Mouse (Mus musculus) lung, postnatal 0 days (tissue): ENCODE data around the gene Zfpm1. TPM values are rescaled to one million over a fixed set of nuclear protein-coding genes. Genes with fewer than 3 reads are reported as not detected.

Experiments
- ATAC-seq: fragments of 200-750 bp; cut with Nextera tagmentation; 2 replicates; pipeline ENCODE4 v1.8.0; 2017; ENCODE audit warnings: moderate library complexity
- DNase-seq: peaks from one replicate; pipeline ENCODE4 v3.0.0-alpha.2; 2016; ENCODE audit warnings: low spot score
- H3K27ac ChIP-seq: fragments of 300-500 bp; sonication (generic); 2 replicates; pipeline ENCODE4 v1.5.1; 2014; ENCODE audit warnings: antibody characterized with exemption, mild to moderate bottlenecking, low read length, mixed read lengths
- H3K27me3 ChIP-seq: fragments of 300-500 bp; sonication (generic); replicated peaks from 2 replicates; pipeline ENCODE4 v1.6.1; 2014; ENCODE audit warnings: low read length, mixed read lengths; ENCODE audit not compliant: insufficient read depth
- H3K36me3 ChIP-seq: fragments of 300-500 bp; sonication (generic); 2 replicates; pipeline ENCODE4 v1.6.1; 2014; ENCODE audit warnings: low read length, mixed read lengths; ENCODE audit not compliant: insufficient read depth
- H3K4me1 ChIP-seq: fragments of 300-500 bp; sonication (generic); 2 replicates; pipeline ENCODE4 v1.6.1; 2014; ENCODE audit warnings: antibody characterized with exemption, low read depth, low read length, mixed read lengths; ENCODE audit not compliant: insufficient read depth
- H3K4me2 ChIP-seq: fragments of 300-500 bp; sonication (generic); replicated peaks from 2 replicates; pipeline ENCODE4 v1.6.1; 2014; ENCODE audit warnings: low read depth, mild to moderate bottlenecking, low read length, moderate library complexity, mixed read lengths
- H3K4me3 ChIP-seq: fragments of 300-500 bp; sonication (generic); 2 replicates; pipeline ENCODE4 v1.5.1; 2014; ENCODE audit warnings: low read depth, low read length
- H3K9ac ChIP-seq: fragments of 300-500 bp; sonication (generic); replicated peaks from 2 replicates; pipeline ENCODE4 v1.6.1; 2014; ENCODE audit warnings: low read depth, mild to moderate bottlenecking
- H3K9me3 ChIP-seq: fragments of 300-500 bp; sonication (generic); 2 replicates; pipeline ENCODE4 v1.6.1; 2016; ENCODE audit warnings: low read length, mixed read lengths
- CTCF ChIP-seq: IDR thresholded peaks from 2 replicates; pipeline ENCODE4 v1.5.1; 2016; ENCODE audit warnings: antibody characterized with exemption, mild to moderate bottlenecking
- EP300 ChIP-seq: IDR thresholded peaks from 2 replicates; pipeline ENCODE4 v1.6.1; 2016; ENCODE audit warnings: antibody characterized with exemption, mild to moderate bottlenecking, control low read depth
- WGBS: fragments of 180-500 bp; shearing (Covaris S2); extraction: QIAGEN DNeasy Blood & Tissue Kit; methylation state at CpG from one replicate; pipeline ENCODE4 v1.1.7; 2014; 5-methylcytosine and 5-hydroxymethylcytosine counted together
- polyA plus RNA-seq: library from polyadenylated mRNA; unstranded; fragments of >200 nt; fragmentation: Nextera tagmentation; extraction: Ambion mirVana; gene quantifications from 2 replicates; pipeline ENCODE4 v1.2.1, GENCODE M21; 2015

Zfpm1 gene
- polyA plus RNA-seq, 1 experiment from 2014 or later: 1.7 TPM

DNA sequence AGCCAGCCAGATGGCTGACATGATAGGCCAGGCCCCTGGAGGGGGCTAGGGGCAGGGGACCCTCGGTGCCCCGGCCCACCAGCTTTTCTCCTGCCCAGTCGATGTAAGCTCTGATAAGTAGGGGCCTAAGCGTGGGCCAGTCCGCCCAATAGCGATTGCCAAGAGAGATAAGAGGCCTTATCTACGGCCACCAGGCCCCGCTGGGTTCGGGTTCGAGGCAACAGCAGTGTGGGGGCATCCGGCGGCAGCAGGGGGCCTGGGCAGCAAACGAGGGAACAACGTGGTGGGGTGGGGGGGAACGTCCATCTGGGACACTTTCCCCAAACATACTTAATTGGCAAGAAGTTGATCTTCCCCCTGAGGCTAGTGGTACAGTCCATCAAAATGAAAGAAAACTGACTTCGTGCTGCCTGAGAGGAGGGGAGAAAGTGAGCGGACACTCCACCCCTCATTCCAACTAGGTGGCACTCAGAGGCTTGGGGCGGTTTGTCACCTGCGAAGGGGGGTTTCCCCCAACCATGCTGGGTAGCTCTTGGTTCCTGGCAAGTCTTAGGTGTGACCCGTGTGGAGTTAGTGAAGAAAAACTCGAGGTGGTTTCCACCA, 2.8 kb downstream of the Zfpm1 start:
- Histone ChIP-seq H3K4me2 (peak overlapping the region; percentile 100), H3K27ac (peak overlapping the region; percentile 58), H3K4me3 (peak overlapping the region; percentile 82), H3K9ac (peak overlapping the region; percentile 20; the same call in 1 of the 2 replicates), H3K4me1 (peaks cover 12% of the 10 kb centered on the region; the same call in 1 of the 2 replicates), H3K36me3 (no peaks in the 10 kb centered on the region), H3K27me3 (no peaks in the 10 kb centered on the region), H3K9me3 (no peaks in the 10 kb centered on the region)
- ATAC-seq (no peak), DNase-seq (peak; percentile 73)
- 3% methylated on average over 21 of the region's 21 CpGs for WGBS
- TF ChIP-seq CTCF (no peak), EP300 (0 out of 2 replicates have a peak, but pooled peaks have one; percentile 34)

DNA sequence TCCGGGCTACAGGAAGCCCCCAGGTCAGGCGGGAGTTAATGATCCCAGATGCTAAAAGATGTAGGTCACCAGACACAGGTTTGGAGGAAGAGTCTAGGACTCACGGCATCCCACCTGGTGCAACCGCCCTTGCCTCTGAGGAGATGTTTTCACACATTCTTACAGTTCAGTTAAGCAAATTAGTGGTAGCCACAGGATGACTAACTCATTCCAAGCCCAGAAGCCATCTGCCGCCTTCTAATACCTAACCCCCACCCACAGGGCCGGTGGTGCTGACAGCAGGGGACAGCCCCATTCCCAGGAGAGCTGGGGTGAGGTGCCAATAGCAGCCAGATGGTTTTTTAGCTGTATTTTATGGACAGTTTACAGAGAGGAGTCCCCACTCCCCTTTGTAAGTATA, 3.8 kb downstream of the Zfpm1 start:
- Histone ChIP-seq H3K36me3 (no peaks in the 10 kb centered on the region), H3K27ac (no peak overlapping the region), H3K27me3 (no peaks in the 10 kb centered on the region), H3K4me2 (no peak overlapping the region), H3K4me1 (peaks cover 10% of the 10 kb centered on the region; the same call in 1 of the 2 replicates), H3K9me3 (no peaks in the 10 kb centered on the region), H3K4me3 (no peak overlapping the region), H3K9ac (no peak overlapping the region)
- ATAC-seq (no peak), DNase-seq (no peak)
- TF ChIP-seq CTCF (no peak), EP300 (no peak)
- WGBS: 79% methylated on average over 6 of the region's 6 CpGs

DNA sequence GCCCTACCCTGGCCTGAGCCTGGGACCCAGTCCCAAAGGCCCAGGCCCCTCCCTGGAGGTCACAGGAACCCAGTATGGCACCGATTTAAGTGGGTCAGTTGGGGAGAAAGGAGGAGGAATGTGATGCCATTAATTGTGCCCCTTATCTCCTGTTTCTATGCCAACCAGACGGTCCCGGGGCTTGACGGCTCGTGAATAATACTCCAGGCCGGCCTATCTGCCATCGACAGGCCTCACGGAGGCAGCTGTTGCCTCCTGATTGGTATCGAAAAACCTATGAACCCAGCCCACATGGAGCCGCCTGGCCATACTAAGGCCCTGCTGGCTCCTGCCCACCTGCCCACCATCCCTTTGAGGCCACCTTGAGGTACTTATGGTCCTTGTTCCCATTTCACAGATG, 5.0 kb downstream of the Zfpm1 start:
- Histone ChIP-seq H3K36me3 (no peaks in the 10 kb centered on the region), H3K27ac (no peak overlapping the region), H3K27me3 (no peaks in the 10 kb centered on the region), H3K9me3 (no peaks in the 10 kb centered on the region), H3K4me3 (no peak overlapping the region), H3K4me2 (no peak overlapping the region), H3K4me1 (peaks cover 6% of the 10 kb centered on the region; the same call in 1 of the 2 replicates), H3K9ac (no peak overlapping the region)
- no peak for DNase-seq
- no peak for ATAC-seq
- 54% methylated on average over 10 of the region's 10 CpGs for WGBS
- TF ChIP-seq EP300 (no peak), CTCF (no peak)

DNA sequence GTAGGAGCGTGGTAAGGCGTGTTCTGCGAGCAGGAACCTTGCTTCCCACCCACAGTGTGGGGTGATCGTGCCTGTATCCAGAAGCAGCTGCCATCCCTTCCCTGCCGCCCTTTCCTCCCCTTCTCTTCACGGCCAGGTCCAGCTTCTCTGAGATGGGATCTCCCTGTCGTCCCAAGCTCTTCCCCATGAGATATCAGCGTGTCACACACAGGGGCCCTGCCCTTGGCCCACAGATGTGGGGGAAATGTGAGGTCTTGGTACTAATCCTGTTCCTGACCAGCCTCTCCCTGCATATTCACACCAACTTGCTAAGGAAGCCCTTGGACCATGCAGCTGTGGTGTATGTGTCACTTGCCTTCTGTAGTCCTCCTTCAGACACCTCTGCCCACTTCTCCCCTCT, 5.8 kb downstream of the Zfpm1 start:
- Histone ChIP-seq H3K4me2 (no peak overlapping the region), H3K36me3 (no peaks in the 10 kb centered on the region), H3K27me3 (no peaks in the 10 kb centered on the region), H3K9me3 (no peaks in the 10 kb centered on the region), H3K27ac (no peak overlapping the region), H3K4me1 (peaks cover 6% of the 10 kb centered on the region; the same call in 1 of the 2 replicates), H3K4me3 (no peak overlapping the region), H3K9ac (no peak overlapping the region)
- DNase-seq: no peak
- ATAC-seq: no peak
- TF ChIP-seq CTCF: no peak
- TF ChIP-seq EP300: no peak
- WGBS: 73% methylated on average over 8 of the region's 8 CpGs

DNA sequence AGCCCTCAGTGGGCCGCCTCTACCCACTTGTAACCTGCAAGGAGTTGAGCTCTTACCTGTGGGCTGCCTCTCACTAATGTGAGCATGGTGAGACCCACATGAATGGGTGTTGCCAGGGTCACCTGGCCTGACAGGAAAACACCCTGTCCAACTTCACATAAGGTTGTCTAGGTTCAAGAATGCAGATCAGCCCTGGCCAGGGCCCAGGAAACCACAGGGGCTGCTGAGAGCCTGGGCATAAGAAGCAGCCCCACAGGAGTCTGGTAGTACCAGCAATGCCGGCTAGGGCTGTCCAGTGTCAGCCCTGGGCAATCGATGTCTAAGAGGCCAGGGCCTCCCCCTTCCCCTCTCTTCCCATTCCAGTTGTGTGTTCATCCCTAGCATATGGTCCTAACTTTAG, 6.4 kb downstream of the Zfpm1 start:
- Histone ChIP-seq H3K27me3 (no peaks in the 10 kb centered on the region), H3K4me2 (no peak overlapping the region), H3K27ac (no peak overlapping the region), H3K36me3 (no peaks in the 10 kb centered on the region), H3K9ac (no peak overlapping the region), H3K9me3 (no peaks in the 10 kb centered on the region), H3K4me1 (peaks cover 8% of the 10 kb centered on the region; the same call in 1 of the 2 replicates), H3K4me3 (no peak overlapping the region)
- ATAC-seq (no peak), DNase-seq (no peak)
- TF ChIP-seq EP300 (no peak), CTCF (no peak)
- WGBS: 69% methylated on average over 3 of the region's 3 CpGs

DNA sequence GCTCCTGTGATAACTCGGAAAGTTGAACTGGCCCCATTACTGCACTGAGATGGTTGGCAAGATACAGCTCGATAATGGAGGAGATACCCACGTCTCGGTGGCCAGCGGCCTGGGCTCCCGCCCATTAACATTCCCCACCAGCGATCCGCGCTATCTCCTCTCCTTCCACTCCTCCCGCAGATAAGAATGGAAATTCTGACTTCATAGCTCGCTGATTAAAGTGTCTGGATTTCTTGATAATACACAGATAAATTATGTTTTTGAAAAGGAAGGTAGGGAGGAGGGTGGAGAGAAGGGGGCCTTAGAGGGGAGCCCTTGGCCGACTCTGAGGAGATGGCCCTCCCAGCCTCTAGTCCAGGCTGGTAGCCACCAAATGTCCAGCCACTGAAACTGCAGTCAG, 9.1 kb downstream of the Zfpm1 start:
- H3K27me3 ChIP-seq: no peaks in the 10 kb centered on the region
- DNase-seq (no peak), ATAC-seq (no peak)
- H3K27ac ChIP-seq: no peak overlapping the region
- peaks cover 4% of the 10 kb centered on the region; the same call in 1 of the 2 replicates for H3K4me1 ChIP-seq
- TF ChIP-seq CTCF (no peak), EP300 (no peak)
- H3K36me3 ChIP-seq: no peaks in the 10 kb centered on the region
- no peak overlapping the region for H3K9ac ChIP-seq
- no peak overlapping the region for H3K4me2 ChIP-seq
- H3K4me3 ChIP-seq: no peak overlapping the region
- H3K9me3 ChIP-seq: no peaks in the 10 kb centered on the region
- 48% methylated on average over 12 of the region's 12 CpGs for WGBS

DNA sequence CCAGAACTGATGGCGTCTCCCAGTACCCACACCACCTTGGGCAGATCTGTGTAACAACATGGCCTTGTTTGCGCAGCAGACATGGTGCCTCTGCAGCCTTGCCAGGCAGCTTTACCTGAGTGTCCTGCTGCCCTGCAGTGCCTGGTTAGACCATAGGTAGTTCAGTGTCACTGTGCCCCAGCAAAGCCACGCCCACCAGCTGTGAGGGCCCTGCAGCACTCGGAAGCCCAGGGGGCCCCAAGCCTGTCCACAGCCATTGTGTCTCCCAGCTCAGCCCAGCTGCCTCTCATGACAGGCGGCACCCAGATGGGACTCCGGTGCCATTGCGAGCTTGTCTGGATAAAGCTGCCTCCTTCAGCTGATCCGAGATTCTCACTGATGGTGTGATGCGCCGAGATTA, 9.6 kb downstream of the Zfpm1 start:
- Histone ChIP-seq H3K9ac (no peak overlapping the region), H3K36me3 (no peaks in the 10 kb centered on the region), H3K4me3 (no peak overlapping the region), H3K4me2 (no peak overlapping the region), H3K27me3 (no peaks in the 10 kb centered on the region), H3K4me1 (peaks cover 4% of the 10 kb centered on the region; the same call in 1 of the 2 replicates), H3K27ac (no peak overlapping the region), H3K9me3 (no peaks in the 10 kb centered on the region)
- DNase-seq (no peak), ATAC-seq (no peak)
- 73% methylated on average over 10 of the region's 10 CpGs for WGBS
- TF ChIP-seq CTCF (no peak; the same call in 1 of the 2 replicates), EP300 (no peak)
